Mouse (Mus musculus): ENCODE measurements around the gene Elf5. TPM values are rescaled to one million over a fixed set of nuclear protein-coding genes. Genes with fewer than 3 reads are reported as not detected.

The Elf5 gene
- polyA plus RNA-seq, 1 experiment from 2014 or later: 14.5 TPM

DNA sequence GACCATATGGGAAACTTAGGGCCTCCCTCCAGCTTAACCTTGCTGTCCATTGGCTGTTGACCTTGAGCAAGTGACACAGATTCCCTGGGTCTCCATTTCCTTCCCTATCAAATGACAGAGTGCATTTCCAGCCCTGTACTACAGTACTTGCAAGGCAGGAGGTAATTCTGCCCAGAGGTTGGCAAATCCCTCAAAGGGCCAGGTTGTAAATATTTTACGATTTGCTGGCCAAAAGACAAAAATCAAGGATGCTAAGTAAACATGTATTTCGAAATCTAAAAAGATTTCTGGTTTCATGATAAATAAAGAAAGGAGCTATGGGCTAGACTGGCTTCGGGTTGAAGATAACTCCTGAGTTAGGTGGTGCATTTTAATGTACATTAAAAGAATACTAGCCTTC lies 16.9 kb downstream of the Elf5 start:
- Histone ChIP-seq H3K9me3 (ENCODE audit: low read length) (no peaks in the 10 kb centered on the region), H3K27me3 (replicated peaks; ENCODE audit: insufficient read depth, low read length) (no peaks in the 10 kb centered on the region), H3K4me2 (replicated peaks; ENCODE audit: low read depth, low read length) (no peak overlapping the region), H3K4me1 (ENCODE audit: insufficient read depth, low read depth, low read length) (no peaks in the 10 kb centered on the region), H3K36me3 (ENCODE audit: insufficient read depth, low read length) (no peaks in the 10 kb centered on the region), H3K27ac (ENCODE audit: low read length) (no peak overlapping the region), H3K4me3 (ENCODE audit: low read depth, low read length) (no peak overlapping the region), H3K9ac (replicated peaks; ENCODE audit: low read depth) (no peak overlapping the region)
- TF ChIP-seq EP300 (IDR thresholded peaks at IDR 0.05): no peak
- no peak for TF ChIP-seq CTCF (IDR thresholded peaks at IDR 0.05)
- ATAC-seq (no peak), DNase-seq (ENCODE audit: low spot score) (no peak)
- WGBS: 46% methylated on average over 3 of the region's 3 CpGs

DNA sequence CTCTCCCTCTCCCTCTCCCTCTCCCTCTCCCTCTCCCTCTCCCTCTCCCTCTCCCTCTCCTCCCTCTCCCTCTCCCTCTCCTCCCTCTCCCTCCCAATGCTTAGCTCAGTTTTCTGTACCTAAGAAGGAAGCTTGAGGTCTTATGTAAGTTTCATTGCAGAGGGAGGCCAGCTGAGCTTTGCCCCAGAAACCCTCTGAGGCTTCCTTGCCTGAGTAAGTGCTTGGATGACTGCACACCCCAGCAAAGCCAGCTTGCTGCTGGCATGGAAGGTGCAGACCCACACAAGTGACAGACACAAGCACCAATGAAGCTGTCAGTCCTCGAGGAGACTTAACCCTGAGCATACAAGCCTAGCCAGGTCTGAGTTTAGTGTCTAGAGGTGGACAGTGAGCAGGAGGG lies 19.2 kb downstream of the Elf5 start:
- Histone ChIP-seq H3K27ac (ENCODE audit: low read length) (no peak overlapping the region), H3K4me1 (ENCODE audit: insufficient read depth, low read depth, low read length) (0 out of 2 replicates have a peak, but pooled peaks cover 1% of the 10 kb centered on the region), H3K4me3 (ENCODE audit: low read depth, low read length) (no peak overlapping the region), H3K36me3 (ENCODE audit: insufficient read depth, low read length) (no peaks in the 10 kb centered on the region), H3K27me3 (replicated peaks; ENCODE audit: insufficient read depth, low read length) (no peaks in the 10 kb centered on the region), H3K4me2 (replicated peaks; ENCODE audit: low read depth, low read length) (no peak overlapping the region), H3K9me3 (ENCODE audit: low read length) (no peaks in the 10 kb centered on the region), H3K9ac (replicated peaks; ENCODE audit: low read depth) (no peak overlapping the region)
- TF ChIP-seq EP300 (IDR thresholded peaks at IDR 0.05) (no peak), CTCF (IDR thresholded peaks at IDR 0.05) (no peak)
- ATAC-seq (no peak), DNase-seq (ENCODE audit: low spot score) (no peak)
- 29% methylated on average over 1 of the region's 1 CpGs for WGBS

DNA sequence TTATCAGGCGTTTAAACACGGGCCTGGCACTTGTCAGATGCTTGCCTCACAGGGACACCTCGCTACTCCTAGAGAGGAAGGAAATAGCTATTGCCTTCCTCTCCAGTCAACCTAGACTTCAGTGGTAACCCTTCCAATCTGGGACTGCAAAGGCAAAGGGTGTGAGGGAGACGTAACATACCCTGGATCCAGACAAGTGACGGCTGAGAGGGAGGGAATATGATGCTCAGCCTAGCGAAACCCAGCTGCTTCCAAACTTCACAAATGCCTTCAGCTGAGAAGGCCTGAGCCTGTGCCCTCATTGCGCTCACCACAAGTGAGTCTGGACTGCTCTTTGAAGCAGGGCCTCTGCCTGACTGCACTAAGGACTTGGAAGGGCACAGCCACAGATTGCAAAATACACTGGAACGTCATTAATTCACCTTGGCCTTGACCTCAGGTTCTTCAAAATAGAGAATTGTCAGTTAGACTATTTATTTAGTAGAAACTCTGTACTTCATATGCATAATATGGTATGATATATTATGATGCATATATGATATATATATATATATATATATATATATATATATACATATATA lies 21.3 kb downstream of the Elf5 start:
- H3K4me1 ChIP-seq (ENCODE audit: insufficient read depth, low read depth, low read length): peaks cover 15% of the 10 kb centered on the region; the same call in 1 of the 2 replicates
- 29% methylated on average over 8 of the region's 8 CpGs for WGBS
- H3K36me3 ChIP-seq (ENCODE audit: insufficient read depth, low read length): no peaks in the 10 kb centered on the region
- H3K9me3 ChIP-seq (ENCODE audit: low read length): no peaks in the 10 kb centered on the region
- TF ChIP-seq CTCF (IDR thresholded peaks at IDR 0.05) (no peak), EP300 (IDR thresholded peaks at IDR 0.05) (no peak)
- ATAC-seq: peak; percentile 41
- no peak overlapping the region for H3K4me2 ChIP-seq (replicated peaks; ENCODE audit: low read depth, low read length)
- no peaks in the 10 kb centered on the region for H3K27me3 ChIP-seq (replicated peaks; ENCODE audit: insufficient read depth, low read length)
- no peak overlapping the region for H3K4me3 ChIP-seq (ENCODE audit: low read depth, low read length)
- H3K27ac ChIP-seq (ENCODE audit: low read length): no peak overlapping the region
- peak; percentile 59 for DNase-seq (ENCODE audit: low spot score)
- H3K9ac ChIP-seq (replicated peaks; ENCODE audit: low read depth): no peak overlapping the region

DNA sequence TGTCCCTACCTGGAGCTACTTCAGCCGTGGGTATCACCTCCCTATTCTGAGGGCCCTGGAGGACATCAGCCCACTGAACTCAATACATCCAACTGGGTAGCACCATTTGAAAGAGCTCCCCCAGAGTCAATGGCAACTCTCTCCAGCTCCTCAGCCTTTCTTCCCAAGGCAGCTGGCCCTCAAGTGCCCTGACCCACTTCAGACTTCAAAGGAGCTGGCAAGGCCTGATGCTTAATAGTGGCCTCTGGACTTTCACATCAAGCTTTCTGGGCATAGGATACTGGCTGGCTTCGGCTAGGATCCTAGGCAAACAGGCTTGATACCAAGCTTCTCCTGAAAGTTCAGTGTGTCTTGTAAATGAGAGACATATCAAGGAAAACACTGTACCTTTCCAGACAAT lies 23.6 kb downstream of the Elf5 start:
- H3K27me3 ChIP-seq (replicated peaks; ENCODE audit: insufficient read depth, low read length): no peaks in the 10 kb centered on the region
- H3K4me1 ChIP-seq (ENCODE audit: insufficient read depth, low read depth, low read length): peaks cover 18% of the 10 kb centered on the region; the same call in 1 of the 2 replicates
- no peak overlapping the region for H3K9ac ChIP-seq (replicated peaks; ENCODE audit: low read depth)
- WGBS: 56% methylated on average over 2 of the region's 2 CpGs
- H3K36me3 ChIP-seq (ENCODE audit: insufficient read depth, low read length): no peaks in the 10 kb centered on the region
- TF ChIP-seq CTCF (IDR thresholded peaks at IDR 0.05) (no peak), EP300 (IDR thresholded peaks at IDR 0.05) (no peak)
- peak; percentile 71 for DNase-seq (ENCODE audit: low spot score)
- H3K27ac ChIP-seq (ENCODE audit: low read length): no peak overlapping the region
- H3K4me3 ChIP-seq (ENCODE audit: low read depth, low read length): no peak overlapping the region
- H3K4me2 ChIP-seq (replicated peaks; ENCODE audit: low read depth, low read length): no peak overlapping the region
- H3K9me3 ChIP-seq (ENCODE audit: low read length): no peaks in the 10 kb centered on the region
- ATAC-seq: peak; percentile 67

DNA sequence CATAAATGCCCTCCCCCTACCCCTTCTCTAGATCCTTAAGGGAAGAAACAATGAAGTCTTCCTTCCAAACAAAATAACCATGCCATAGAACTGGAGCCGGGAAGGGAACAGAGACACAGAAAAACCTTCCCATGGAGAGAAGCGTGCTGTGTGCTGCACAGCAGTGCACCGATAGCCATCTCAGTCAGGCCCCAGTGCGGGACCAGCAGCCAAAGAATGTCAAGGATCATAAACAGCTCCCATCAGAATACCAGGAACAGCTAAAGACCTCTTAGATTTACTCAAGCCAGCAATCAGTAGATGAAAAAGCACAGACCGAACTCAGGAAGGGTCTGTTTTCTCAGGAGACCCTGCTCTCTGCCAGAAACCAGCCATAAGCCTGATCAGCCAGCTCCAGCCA lies 25.0 kb downstream of the Elf5 start:
- Histone ChIP-seq H3K9me3 (ENCODE audit: low read length) (no peaks in the 10 kb centered on the region), H3K9ac (replicated peaks; ENCODE audit: low read depth) (no peak overlapping the region), H3K27me3 (replicated peaks; ENCODE audit: insufficient read depth, low read length) (no peaks in the 10 kb centered on the region), H3K4me2 (replicated peaks; ENCODE audit: low read depth, low read length) (no peak overlapping the region), H3K4me3 (ENCODE audit: low read depth, low read length) (no peak overlapping the region), H3K27ac (ENCODE audit: low read length) (peak overlapping the region; percentile 49), H3K36me3 (ENCODE audit: insufficient read depth, low read length) (no peaks in the 10 kb centered on the region), H3K4me1 (ENCODE audit: insufficient read depth, low read depth, low read length) (peaks cover 18% of the 10 kb centered on the region; the same call in 1 of the 2 replicates)
- DNase-seq (ENCODE audit: low spot score) (no peak), ATAC-seq (0 out of 2 replicates have a peak, but pooled peaks have one; percentile 38)
- TF ChIP-seq CTCF (IDR thresholded peaks at IDR 0.05): no peak
- TF ChIP-seq EP300 (IDR thresholded peaks at IDR 0.05): no peak
- 27% methylated on average over 5 of the region's 5 CpGs for WGBS

DNA sequence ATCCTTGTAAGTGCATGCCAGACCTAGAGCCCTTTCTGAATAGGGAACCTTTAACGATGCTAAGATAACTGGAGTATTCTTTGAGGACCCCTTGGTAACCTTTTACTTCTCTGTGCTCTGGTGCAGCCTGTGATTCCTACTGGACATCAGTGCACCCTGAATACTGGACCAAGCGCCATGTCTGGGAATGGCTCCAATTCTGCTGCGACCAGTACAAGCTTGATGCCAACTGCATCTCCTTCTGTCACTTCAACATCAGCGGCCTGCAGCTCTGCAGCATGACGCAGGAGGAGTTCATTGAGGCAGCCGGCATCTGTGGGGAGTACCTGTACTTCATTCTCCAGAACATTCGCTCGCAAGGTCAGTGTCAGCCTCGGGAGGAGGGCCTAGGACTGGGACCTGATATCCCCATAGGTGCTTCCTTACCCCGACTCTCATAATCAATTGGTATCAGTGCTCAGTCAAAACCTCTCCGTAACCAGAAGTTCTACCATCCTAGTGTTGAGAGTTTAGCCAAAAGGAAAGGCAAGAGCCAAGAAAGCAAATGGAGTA lies 27.7 kb downstream of the Elf5 start:
- no peak for DNase-seq (ENCODE audit: low spot score)
- Histone ChIP-seq H3K27ac (ENCODE audit: low read length) (no peak overlapping the region), H3K4me2 (replicated peaks; ENCODE audit: low read depth, low read length) (no peak overlapping the region), H3K4me3 (ENCODE audit: low read depth, low read length) (no peak overlapping the region), H3K9ac (replicated peaks; ENCODE audit: low read depth) (no peak overlapping the region), H3K4me1 (ENCODE audit: insufficient read depth, low read depth, low read length) (peaks cover 18% of the 10 kb centered on the region; the same call in 1 of the 2 replicates), H3K27me3 (replicated peaks; ENCODE audit: insufficient read depth, low read length) (no peaks in the 10 kb centered on the region), H3K36me3 (ENCODE audit: insufficient read depth, low read length) (no peaks in the 10 kb centered on the region), H3K9me3 (ENCODE audit: low read length) (no peaks in the 10 kb centered on the region)
- 89% methylated on average over 11 of the region's 11 CpGs for WGBS
- no peak for ATAC-seq
- TF ChIP-seq CTCF (IDR thresholded peaks at IDR 0.05) (no peak), EP300 (IDR thresholded peaks at IDR 0.05) (no peak)
